Mouse (Mus musculus) E14TG2a.4 (cell line): ENCODE measurements around the gene 1700102P08Rik.

Experiments
- CTCF ChIP-seq: conservative IDR thresholded peaks from 2 replicates; pipeline ENCODE4 v1.5.1; 2014; ENCODE audit warnings: low read length
- NANOG ChIP-seq: IDR thresholded peaks from 2 replicates; pipeline ENCODE4 v1.6.1; 2014; ENCODE audit warnings: borderline replicate concordance, low read length, mixed read lengths
- POU5F1 ChIP-seq: IDR thresholded peaks from 2 replicates; pipeline ENCODE4 v1.6.1; 2014; ENCODE audit warnings: low read length, borderline replicate concordance

GRCm38 (mm10) chr9:108378234-108378633 is 14.4 kb upstream of the 1700102P08Rik start:
- no peak for TF ChIP-seq CTCF
- TF ChIP-seq POU5F1: no peak
- no peak for TF ChIP-seq NANOG
